Mouse (Mus musculus) megakaryocyte, embryonic 14.5 days (primary cell): Measurements from ENCODE around the gene Mgst3. TPM values are rescaled to one million over a fixed set of nuclear protein-coding genes. Genes with fewer than 3 reads are reported as not detected.

ENCODE experiments used
- H3K27me3 ChIP-seq: replicated peaks from 2 replicates; pipeline ENCODE3; 2012; ENCODE audit warnings: inconsistent platforms
- H3K36me3 ChIP-seq: replicated peaks from 2 replicates; pipeline ENCODE3; 2012; ENCODE audit warnings: low read length, inconsistent platforms, mixed read lengths
- H3K4me1 ChIP-seq: 2 replicates; pipeline ENCODE4 v1.6.1; 2012; ENCODE audit warnings: inconsistent platforms
- H3K4me3 ChIP-seq: replicated peaks from 2 replicates; pipeline ENCODE3; 2012; ENCODE audit warnings: moderate library complexity, mild to moderate bottlenecking, inconsistent platforms
- H3K9me3 ChIP-seq: 2 replicates; pipeline ENCODE4 v1.6.1; 2012; ENCODE audit warnings: inconsistent platforms
- FLI1 ChIP-seq: IDR thresholded peaks from 2 replicates; pipeline ENCODE4 v1.6.1; 2012; ENCODE audit warnings: low read length, inconsistent platforms, mixed read lengths
- GATA1 ChIP-seq: IDR thresholded peaks from 3 replicates; pipeline ENCODE4 v1.6.1; 2012; ENCODE audit warnings: mixed read lengths, low read length, inconsistent platforms, borderline replicate concordance
- polyA plus RNA-seq: library from polyadenylated mRNA; stranded (reverse); fragments of >175 nt; gene quantifications from 2 replicates; pipeline ENCODE4 v1.2.3, GENCODE M21; 2012; ENCODE audit warnings: low replicate concordance; ENCODE audit not compliant: insufficient read depth

Gene Mgst3
- polyA plus RNA-seq, 1 experiment: 10.5 TPM

DNA sequence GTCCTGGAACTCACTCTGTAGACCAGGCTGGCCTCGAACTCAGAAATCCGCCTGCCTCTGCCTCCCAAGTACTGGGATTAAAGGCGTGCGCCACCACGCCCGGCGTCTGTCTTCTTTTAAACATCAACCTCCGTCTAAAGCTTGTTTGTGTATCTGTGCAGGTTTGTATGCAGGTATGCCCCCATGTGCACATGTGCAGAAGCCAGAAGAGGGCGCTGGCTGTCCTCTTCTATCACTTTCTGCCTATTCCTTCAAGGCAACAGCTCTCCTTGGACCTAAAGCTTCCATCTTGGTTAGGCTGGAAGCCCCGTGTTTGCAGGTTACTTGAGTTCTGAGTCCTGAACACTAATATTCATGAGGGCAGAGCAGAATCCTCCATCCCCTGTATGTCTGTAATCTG, 50.8 kb downstream of the Mgst3 start:
- no peaks in the 10 kb centered on the region for H3K9me3 ChIP-seq
- TF ChIP-seq FLI1 (no peak), GATA1 (no peak)
- no peak overlapping the region for H3K4me3 ChIP-seq
- peaks cover 2% of the 10 kb centered on the region for H3K27me3 ChIP-seq
- no peaks in the 10 kb centered on the region for H3K36me3 ChIP-seq
- H3K4me1 ChIP-seq: peaks cover 30% of the 10 kb centered on the region

DNA sequence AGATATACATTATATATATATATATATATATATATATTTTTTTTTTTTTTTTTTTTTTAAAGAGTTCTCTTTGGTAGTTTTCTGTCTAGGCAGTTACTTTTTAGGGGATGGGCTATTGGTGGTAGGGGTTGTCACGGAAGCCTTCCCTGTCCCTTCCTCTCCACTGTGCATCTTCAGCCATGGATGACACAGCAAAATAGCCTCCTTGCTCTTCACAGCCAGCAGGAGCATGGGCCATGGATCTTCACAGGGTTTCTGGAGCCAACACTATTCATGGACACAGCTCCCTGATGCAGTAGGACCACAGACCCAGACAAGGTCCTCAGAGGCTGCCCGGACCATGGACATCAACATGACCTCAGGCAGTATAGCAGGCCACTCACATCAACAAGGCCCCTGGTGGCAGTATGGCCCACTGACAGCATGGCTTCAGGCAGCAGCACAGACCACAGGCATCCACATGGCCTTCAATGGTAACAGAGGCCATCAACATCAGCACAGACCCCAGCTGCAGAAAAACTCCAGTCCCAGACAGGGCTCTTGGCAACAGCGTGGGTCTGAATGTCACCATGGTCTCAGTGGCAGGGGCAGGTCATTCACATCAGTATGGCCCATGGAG, 52.6 kb downstream of the Mgst3 start:
- Histone ChIP-seq H3K4me3 (peak overlapping the region; percentile 89), H3K9me3 (no peaks in the 10 kb centered on the region), H3K27me3 (peaks cover 2% of the 10 kb centered on the region), H3K36me3 (peaks cover 4% of the 10 kb centered on the region), H3K4me1 (peaks cover 40% of the 10 kb centered on the region)
- TF ChIP-seq GATA1: no peak
- TF ChIP-seq FLI1: no peak

GRCm38 (mm10) chr1:167340111-167340787, 53.4 kb downstream of the Mgst3 start:
- Histone ChIP-seq H3K27me3 (peaks cover 2% of the 10 kb centered on the region), H3K4me1 (peaks cover 42% of the 10 kb centered on the region), H3K36me3 (peaks cover 7% of the 10 kb centered on the region), H3K4me3 (peak overlapping the region; percentile 89), H3K9me3 (no peaks in the 10 kb centered on the region)
- no peak for TF ChIP-seq FLI1
- TF ChIP-seq GATA1: no peak

GRCm38 (mm10) chr1:167339177-167339781, 54.4 kb downstream of the Mgst3 start:
- H3K27me3 ChIP-seq: peaks cover 2% of the 10 kb centered on the region
- TF ChIP-seq GATA1 (no peak), FLI1 (no peak)
- no peaks in the 10 kb centered on the region for H3K9me3 ChIP-seq
- H3K36me3 ChIP-seq: peaks cover 17% of the 10 kb centered on the region
- no peak overlapping the region for H3K4me3 ChIP-seq
- peaks cover 42% of the 10 kb centered on the region for H3K4me1 ChIP-seq

GRCm38 (mm10) chr1:167337463-167338095, 56.1 kb downstream of the Mgst3 start:
- H3K36me3 ChIP-seq: peaks cover 32% of the 10 kb centered on the region
- TF ChIP-seq FLI1: no peak
- no peak for TF ChIP-seq GATA1
- H3K27me3 ChIP-seq: no peaks in the 10 kb centered on the region
- H3K9me3 ChIP-seq: no peaks in the 10 kb centered on the region
- H3K4me1 ChIP-seq: peaks cover 42% of the 10 kb centered on the region
- no peak overlapping the region for H3K4me3 ChIP-seq

DNA sequence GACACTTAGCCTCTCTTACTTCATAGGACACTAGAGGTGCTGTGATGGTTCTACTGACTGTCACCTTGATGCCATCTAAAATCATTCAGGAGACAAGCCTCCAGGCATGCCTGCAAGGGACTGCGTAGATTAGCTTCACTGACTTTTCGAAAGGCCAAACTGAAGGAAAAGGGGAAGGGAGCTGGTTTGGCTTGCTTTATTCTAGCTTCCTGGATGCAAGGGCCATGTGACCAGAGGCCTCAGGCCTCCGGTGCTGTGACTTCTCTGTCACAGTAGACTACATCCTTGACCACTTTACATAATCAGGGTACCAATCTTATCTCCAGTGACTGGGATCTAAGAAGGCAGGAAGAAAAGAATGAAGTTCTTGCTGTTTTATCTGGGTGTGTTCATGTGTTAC, 57.2 kb downstream of the Mgst3 start:
- Histone ChIP-seq H3K27me3 (no peaks in the 10 kb centered on the region), H3K9me3 (no peaks in the 10 kb centered on the region), H3K36me3 (peaks cover 43% of the 10 kb centered on the region), H3K4me3 (no peak overlapping the region), H3K4me1 (peaks cover 39% of the 10 kb centered on the region)
- no peak for TF ChIP-seq GATA1
- TF ChIP-seq FLI1: no peak

DNA sequence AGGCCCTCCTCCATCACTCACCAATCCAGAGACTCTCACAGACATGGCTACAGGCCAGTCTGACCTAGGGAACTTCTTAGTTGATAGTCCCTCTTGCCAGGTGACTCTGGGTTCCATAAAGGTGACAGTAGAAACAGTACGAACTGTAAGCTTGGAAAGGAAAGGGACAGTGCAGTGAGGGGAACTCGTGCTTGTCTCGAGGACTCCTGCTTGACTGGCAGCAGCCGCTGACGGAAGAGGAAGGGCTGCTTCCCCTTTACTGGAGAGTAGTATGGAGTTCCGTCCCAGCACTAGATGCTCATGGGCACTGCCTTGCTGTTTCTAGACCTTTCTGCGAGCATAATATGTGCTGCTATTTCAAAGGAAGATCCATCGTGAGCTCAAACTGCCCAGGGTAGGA, 62.5 kb downstream of the Mgst3 start:
- Histone ChIP-seq H3K9me3 (no peaks in the 10 kb centered on the region), H3K27me3 (no peaks in the 10 kb centered on the region), H3K4me1 (peaks cover 7% of the 10 kb centered on the region), H3K36me3 (peaks cover 90% of the 10 kb centered on the region), H3K4me3 (no peak overlapping the region)
- TF ChIP-seq FLI1 (no peak), GATA1 (no peak)

DNA sequence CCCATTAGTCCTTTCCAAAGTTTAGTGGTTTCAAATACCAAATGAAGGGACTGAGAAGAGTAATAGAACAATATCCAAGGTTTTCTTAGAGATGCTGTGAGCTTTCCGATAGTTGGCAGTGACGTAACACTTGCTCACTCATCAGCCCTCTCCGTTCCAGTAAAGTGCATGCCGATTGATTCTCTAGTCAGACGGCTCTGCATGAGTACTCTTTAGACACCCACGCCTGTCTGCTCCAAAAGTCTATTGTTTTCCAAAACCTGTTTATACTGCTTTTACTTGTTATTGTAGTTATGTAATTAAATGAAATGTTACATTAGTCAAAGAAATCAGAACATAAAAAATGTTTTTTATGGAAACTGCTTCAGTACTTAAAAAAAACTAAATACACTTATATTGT, 64.9 kb downstream of the Mgst3 start:
- peaks cover 7% of the 10 kb centered on the region; the same call in 1 of the 2 replicates for H3K4me1 ChIP-seq
- no peaks in the 10 kb centered on the region for H3K9me3 ChIP-seq
- H3K36me3 ChIP-seq: peaks cover 95% of the 10 kb centered on the region
- no peaks in the 10 kb centered on the region for H3K27me3 ChIP-seq
- no peak overlapping the region for H3K4me3 ChIP-seq
- TF ChIP-seq FLI1 (no peak), GATA1 (no peak)

Other genes with a start within 250 kb of the Mgst3 start
- 367 and 525 TPM in 2 replicates for gene Uck2, start 108.5 kb downstream of the Mgst3 start, polyA plus RNA-seq
- 15.5 and 56.2 TPM in 2 replicates for gene Tmco1, start 85.5 kb downstream of the Mgst3 start, polyA plus RNA-seq
- gene Aldh9a1, start 43.9 kb downstream of the Mgst3 start, polyA plus RNA-seq: 21.0 and 29.7 TPM in 2 replicates
- not detected in 2 replicates for gene Lrrc52, start 72.9 kb upstream of the Mgst3 start, polyA plus RNA-seq
- gene Rxrg, start 204.5 kb upstream of the Mgst3 start, polyA plus RNA-seq: not detected in 2 replicates